Mouse (Mus musculus): ENCODE data around the gene Cdkn1b. TPM values are rescaled to one million over a fixed set of nuclear protein-coding genes. Genes with fewer than 3 reads are reported as not detected.

Cdkn1b gene
- total and polyA plus RNA-seq, 3 experiments = 15.0 to 42.0 (median 35.9) TPM

DNA sequence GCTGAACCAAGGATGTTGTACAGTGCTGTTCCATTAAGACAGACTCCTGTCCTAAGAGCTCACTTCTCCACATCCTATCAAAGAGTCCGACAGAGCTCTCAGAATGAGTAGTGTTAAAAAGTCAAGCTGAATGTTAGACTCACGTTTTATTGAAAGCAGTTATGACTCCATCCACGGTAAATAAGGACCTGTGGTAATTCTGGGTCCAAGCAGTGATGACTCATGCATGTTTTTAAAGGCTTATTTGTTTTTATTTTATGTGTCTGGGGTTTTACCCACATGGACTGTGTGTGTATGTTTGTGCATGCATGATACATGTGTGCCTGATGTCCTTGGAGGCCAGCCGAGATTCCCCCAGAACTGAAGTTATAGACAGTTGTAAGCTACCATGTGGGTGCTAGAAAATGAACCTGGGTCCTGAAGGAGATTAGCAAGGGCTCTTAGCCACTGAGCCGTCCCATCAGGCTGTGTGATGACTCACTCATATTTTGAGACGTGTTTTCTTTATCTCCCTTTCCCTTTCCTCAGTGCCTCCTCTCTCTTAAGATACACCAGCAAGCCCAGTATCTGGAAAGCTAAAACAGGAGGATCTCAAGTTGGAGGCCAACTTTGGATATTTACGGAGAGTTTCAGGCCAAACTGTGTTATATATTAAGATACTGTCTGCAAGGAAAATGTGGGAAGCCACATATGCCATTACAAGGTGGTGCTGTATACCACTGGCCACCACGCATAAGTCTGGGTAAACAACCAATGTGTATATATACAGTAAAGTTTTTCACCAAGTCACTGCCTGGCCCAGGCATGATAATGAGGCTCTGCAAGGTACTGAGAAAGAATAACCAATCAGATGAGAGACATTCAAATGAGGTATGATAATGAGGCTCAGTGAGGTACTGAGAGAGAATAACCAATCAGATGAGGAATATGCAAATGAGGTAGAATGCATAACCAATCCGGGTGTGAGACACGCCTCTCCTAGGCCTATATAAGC lies 16.0 kb upstream of the Cdkn1b start:
- DNase-seq = no peak
- Histone ChIP-seq H3K79me2 (replicated peaks; ENCODE audit: control insufficient read depth, insufficient read depth, low read length) (no peaks in the 10 kb centered on the region), H3K4me1 (ENCODE audit: control insufficient read depth, insufficient read depth, low read length) (no peaks in the 10 kb centered on the region), H3K27ac (no peak overlapping the region), H3K27me3 (ENCODE audit: control insufficient read depth, insufficient read depth, low read length) (no peaks in the 10 kb centered on the region), H3K9ac (ENCODE audit: low read depth, low read length) (no peak overlapping the region), H3K36me3 (ENCODE audit: control insufficient read depth, insufficient read depth, low read length) (no peaks in the 10 kb centered on the region), H3K4me3 (no peak overlapping the region)
- TF ChIP-seq CTCF (IDR thresholded peaks at IDR 0.05) (no peak), POLR2A (IDR thresholded peaks at IDR 0.05; ENCODE audit: insufficient read depth, low read depth, low read length) (no peak), EP300 (IDR thresholded peaks at IDR 0.05; ENCODE audit: insufficient read depth, low read depth, low read length) (no peak)
- WGBS = 76% methylated on average over 10 of the region's 10 CpGs
- intact Hi-C loops (cut with DNase I) = no loop called here

- 66% methylated on average over 1 of the region's 1 CpGs for WGBS
- no peak for TF ChIP-seq EP300 (IDR thresholded peaks at IDR 0.05; ENCODE audit: insufficient read depth, low read depth, low read length)
- intact Hi-C loops (cut with DNase I) = no loop called here
These were observed 14.4 kb upstream of the Cdkn1b start for GRCm38 (mm10) chr6:134905811-134906210.

GRCm38 (mm10) chr6:134914523-134914922 lies 5.7 kb upstream of the Cdkn1b start:
- Histone ChIP-seq H3K4me3 (no peak overlapping the region), H3K4me1 (ENCODE audit: control insufficient read depth, insufficient read depth, low read length) (peaks cover 4% of the 10 kb centered on the region), H3K9ac (ENCODE audit: low read depth, low read length) (no peak overlapping the region), H3K79me2 (replicated peaks; ENCODE audit: control insufficient read depth, insufficient read depth, low read length) (no peaks in the 10 kb centered on the region), H3K27me3 (ENCODE audit: control insufficient read depth, insufficient read depth, low read length) (no peaks in the 10 kb centered on the region), H3K27ac (no peak overlapping the region), H3K36me3 (ENCODE audit: control insufficient read depth, insufficient read depth, low read length) (no peaks in the 10 kb centered on the region)
- 88% methylated on average over 5 of the region's 5 CpGs for WGBS
- DNase-seq = no peak
- intact Hi-C loops (cut with DNase I) = no loop called here
- TF ChIP-seq EP300 (IDR thresholded peaks at IDR 0.05; ENCODE audit: insufficient read depth, low read depth, low read length) (no peak), POLR2A (IDR thresholded peaks at IDR 0.05; ENCODE audit: insufficient read depth, low read depth, low read length) (no peak), CTCF (IDR thresholded peaks at IDR 0.05) (no peak)

More at GRCm38 (mm10) chr6:134905811-134906210, 14.4 kb upstream of the Cdkn1b start:
- no peaks in the 10 kb centered on the region for H3K36me3 ChIP-seq (ENCODE audit: control insufficient read depth, insufficient read depth, low read length)
- no peaks in the 10 kb centered on the region for H3K79me2 ChIP-seq (replicated peaks; ENCODE audit: control insufficient read depth, insufficient read depth, low read length)
- no peaks in the 10 kb centered on the region for H3K4me1 ChIP-seq (ENCODE audit: control insufficient read depth, insufficient read depth, low read length)
- no peak overlapping the region for H3K9ac ChIP-seq (ENCODE audit: low read depth, low read length)
- no peak for DNase-seq
- H3K4me3 ChIP-seq = no peak overlapping the region
- H3K27me3 ChIP-seq (ENCODE audit: control insufficient read depth, insufficient read depth, low read length) = no peaks in the 10 kb centered on the region
- H3K27ac ChIP-seq = no peak overlapping the region

DNA sequence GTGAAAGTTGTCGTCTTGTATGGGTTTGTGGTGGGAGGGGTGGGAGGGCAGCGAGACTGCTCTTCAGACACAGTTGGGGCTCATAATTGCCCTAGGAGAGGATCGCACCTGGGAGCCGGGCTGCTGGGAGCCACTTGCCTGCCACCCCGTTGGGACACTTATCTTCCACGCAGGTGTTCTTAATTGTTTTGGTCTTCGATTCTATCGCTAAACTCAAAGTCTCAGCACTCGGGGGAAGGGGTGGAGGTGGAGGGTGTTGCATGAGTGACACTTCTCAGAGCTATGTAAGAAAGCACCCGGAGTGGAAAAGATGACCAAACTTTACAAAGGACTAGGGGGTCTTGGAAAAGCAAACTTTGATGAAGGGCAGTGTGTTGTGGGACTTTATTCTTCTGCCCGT lies 3.6 kb upstream of the Cdkn1b start:
- Histone ChIP-seq H3K36me3 (ENCODE audit: control insufficient read depth, insufficient read depth, low read length) (no peaks in the 10 kb centered on the region), H3K9ac (ENCODE audit: low read depth, low read length) (peak overlapping the region; percentile 81), H3K4me1 (ENCODE audit: control insufficient read depth, insufficient read depth, low read length) (peaks cover 4% of the 10 kb centered on the region), H3K27me3 (ENCODE audit: control insufficient read depth, insufficient read depth, low read length) (no peaks in the 10 kb centered on the region), H3K27ac (peak overlapping the region; percentile 95), H3K4me3 (peak overlapping the region; percentile 65), H3K79me2 (replicated peaks; ENCODE audit: control insufficient read depth, insufficient read depth, low read length) (no peaks in the 10 kb centered on the region)
- intact Hi-C loops (cut with DNase I) = loop anchor here (1.0 to 5.0 kb wide), 2 partner anchors 18 to 84 kb away; partner anchors contain the start of genes Crebl2 and Gpr19
- TF ChIP-seq CTCF (IDR thresholded peaks at IDR 0.05) (no peak), EP300 (IDR thresholded peaks at IDR 0.05; ENCODE audit: insufficient read depth, low read depth, low read length) (no peak), POLR2A (IDR thresholded peaks at IDR 0.05; ENCODE audit: insufficient read depth, low read depth, low read length) (no peak)
- 0% methylated on average over 11 of the region's 11 CpGs for WGBS
- DNase-seq = peak; percentile 48 to 60

GRCm38 (mm10) chr6:134917087-134917486 lies 3.1 kb upstream of the Cdkn1b start:
- Histone ChIP-seq H3K4me3 (peak overlapping the region; percentile 65), H3K79me2 (replicated peaks; ENCODE audit: control insufficient read depth, insufficient read depth, low read length) (no peaks in the 10 kb centered on the region), H3K27ac (peak overlapping the region; percentile 95), H3K9ac (ENCODE audit: low read depth, low read length) (peak overlapping the region; percentile 81; the same call in 1 of the 2 replicates), H3K4me1 (ENCODE audit: control insufficient read depth, insufficient read depth, low read length) (peaks cover 4% of the 10 kb centered on the region), H3K36me3 (ENCODE audit: control insufficient read depth, insufficient read depth, low read length) (peaks cover 2% of the 10 kb centered on the region; the same call in 1 of the 2 replicates), H3K27me3 (ENCODE audit: control insufficient read depth, insufficient read depth, low read length) (no peaks in the 10 kb centered on the region)
- peak; percentile 78 to 83 for DNase-seq
- WGBS = 1% methylated on average over 11 of the region's 11 CpGs
- TF ChIP-seq POLR2A (IDR thresholded peaks at IDR 0.05; ENCODE audit: insufficient read depth, low read depth, low read length) (peak; percentile 77), CTCF (IDR thresholded peaks at IDR 0.05) (no peak), EP300 (IDR thresholded peaks at IDR 0.05; ENCODE audit: insufficient read depth, low read depth, low read length) (0 out of 2 replicates have a peak, but pooled peaks have one; percentile 29)
- intact Hi-C loops (cut with DNase I) = loop anchor here (5.0 kb wide), 1 partner anchor 85 kb away; the partner anchor contains the start of gene Crebl2

- 92% methylated on average over 10 of the region's 10 CpGs for WGBS
- intact Hi-C loops (cut with DNase I) = loop anchor here (2.0 to 5.0 kb wide), 2 partner anchors 14 to 86 kb away; partner anchors contain the start of gene Crebl2
- H3K27me3 ChIP-seq (ENCODE audit: control insufficient read depth, insufficient read depth, low read length) = no peaks in the 10 kb centered on the region
- no peak for TF ChIP-seq POLR2A (IDR thresholded peaks at IDR 0.05; ENCODE audit: insufficient read depth, low read depth, low read length)
- no peak for TF ChIP-seq CTCF (IDR thresholded peaks at IDR 0.05)
- TF ChIP-seq EP300 (IDR thresholded peaks at IDR 0.05; ENCODE audit: insufficient read depth, low read depth, low read length) = no peak
- peak overlapping the region; percentile 100 for H3K27ac ChIP-seq
- H3K4me1 ChIP-seq (ENCODE audit: control insufficient read depth, insufficient read depth, low read length) = peaks cover 4% of the 10 kb centered on the region
- H3K36me3 ChIP-seq (ENCODE audit: control insufficient read depth, insufficient read depth, low read length) = peaks cover 16% of the 10 kb centered on the region
- DNase-seq = no peak
- no peaks in the 10 kb centered on the region; the same call in 1 of the 2 replicates for H3K79me2 ChIP-seq (replicated peaks; ENCODE audit: control insufficient read depth, insufficient read depth, low read length)
- no peak overlapping the region for H3K4me3 ChIP-seq
- no peak overlapping the region for H3K9ac ChIP-seq (ENCODE audit: low read depth, low read length)
These were observed 1.4 kb upstream of the Cdkn1b start for GRCm38 (mm10) chr6:134918769-134919168.

Measured in heart, adult 2 months (tissue).